Mouse (Mus musculus): ENCODE measurements around the gene Nfic.

- TF ChIP-seq POLR2A (IDR thresholded peaks at IDR 0.05; ENCODE audit: low read depth, low read length), result no peak
- no peak for TF ChIP-seq CTCF (IDR thresholded peaks at IDR 0.05; ENCODE audit: extremely low read depth, insufficient read length, insufficient replicate concordance, low read depth, low read length)
Observed at GRCm38 (mm10) chr10:81456983-81457563, 1.6 kb upstream of the Nfic start.
